Mouse (Mus musculus) spleen, adult 2 months (tissue): ENCODE results near the gene Rab14.

Source experiments
- CTCF ChIP-seq: fragments of 200-500 bp; IDR thresholded peaks from 2 replicates; pipeline ENCODE4 v1.5.1; 2011; ENCODE audit warnings: mild to moderate bottlenecking, inconsistent platforms; ENCODE audit not compliant: insufficient read depth, insufficient read length, insufficient replicate concordance; ENCODE audit errors: extremely low read depth
- POLR2A ChIP-seq: fragments of 200-500 bp; IDR thresholded peaks from 2 replicates; pipeline ENCODE4 v1.6.1; 2011; ENCODE audit warnings: low read depth, low read length, inconsistent platforms

- TF ChIP-seq POLR2A (no peak), CTCF (no peak)
Observed at GRCm38 (mm10) chr2:35218736-35219135, 17.8 kb upstream of the Rab14 start.
